Mouse (Mus musculus): ENCODE data around the gene Stard3nl.

DNA sequence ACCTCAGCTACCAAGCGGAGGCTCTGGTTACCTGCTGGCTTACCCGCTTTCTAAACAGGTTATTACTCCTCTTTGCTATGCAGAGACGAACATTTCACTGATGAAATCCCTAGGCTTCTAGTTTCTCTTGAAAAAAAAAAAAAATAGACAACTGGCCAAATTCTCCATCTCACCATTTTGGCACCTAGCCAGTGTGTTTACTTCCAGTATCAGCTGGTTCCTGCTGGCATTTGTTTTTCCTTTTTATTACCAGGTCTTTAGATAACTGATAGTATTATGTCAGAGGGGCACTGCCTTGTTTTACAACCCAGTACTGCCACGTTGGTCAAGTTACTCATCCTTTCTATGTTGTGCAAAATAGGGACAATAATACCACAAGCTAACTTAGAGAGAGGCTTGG is 5.3 kb downstream of the Stard3nl start:
- no peak for TF ChIP-seq CTCF (IDR thresholded peaks at IDR 0.05; ENCODE audit: low read depth, low read length)
- TF ChIP-seq POLR2A (IDR thresholded peaks at IDR 0.05; ENCODE audit: borderline replicate concordance, low read depth, low read length), result no peak

Data from bone marrow macrophage, adult 2 months (primary cell).